Mouse (Mus musculus): ENCODE data around the gene Dnajb11.

GRCm38 (mm10) chr16:22890683-22891510 is 33.3 kb downstream of the Dnajb11 start, which contains the start of gene Ahsg:
- TF ChIP-seq POLR2A (IDR thresholded peaks at IDR 0.05; ENCODE audit: control insufficient read depth, extremely low read depth, insufficient read depth, low read length, poor library complexity) (no peak), CTCF (IDR thresholded peaks at IDR 0.05; ENCODE audit: borderline replicate concordance, control insufficient read depth, extremely low read depth, insufficient read depth, low read length, poor library complexity) (no peak)

Data from thymus, adult 2 months (tissue).